In the genomic region with DNA sequence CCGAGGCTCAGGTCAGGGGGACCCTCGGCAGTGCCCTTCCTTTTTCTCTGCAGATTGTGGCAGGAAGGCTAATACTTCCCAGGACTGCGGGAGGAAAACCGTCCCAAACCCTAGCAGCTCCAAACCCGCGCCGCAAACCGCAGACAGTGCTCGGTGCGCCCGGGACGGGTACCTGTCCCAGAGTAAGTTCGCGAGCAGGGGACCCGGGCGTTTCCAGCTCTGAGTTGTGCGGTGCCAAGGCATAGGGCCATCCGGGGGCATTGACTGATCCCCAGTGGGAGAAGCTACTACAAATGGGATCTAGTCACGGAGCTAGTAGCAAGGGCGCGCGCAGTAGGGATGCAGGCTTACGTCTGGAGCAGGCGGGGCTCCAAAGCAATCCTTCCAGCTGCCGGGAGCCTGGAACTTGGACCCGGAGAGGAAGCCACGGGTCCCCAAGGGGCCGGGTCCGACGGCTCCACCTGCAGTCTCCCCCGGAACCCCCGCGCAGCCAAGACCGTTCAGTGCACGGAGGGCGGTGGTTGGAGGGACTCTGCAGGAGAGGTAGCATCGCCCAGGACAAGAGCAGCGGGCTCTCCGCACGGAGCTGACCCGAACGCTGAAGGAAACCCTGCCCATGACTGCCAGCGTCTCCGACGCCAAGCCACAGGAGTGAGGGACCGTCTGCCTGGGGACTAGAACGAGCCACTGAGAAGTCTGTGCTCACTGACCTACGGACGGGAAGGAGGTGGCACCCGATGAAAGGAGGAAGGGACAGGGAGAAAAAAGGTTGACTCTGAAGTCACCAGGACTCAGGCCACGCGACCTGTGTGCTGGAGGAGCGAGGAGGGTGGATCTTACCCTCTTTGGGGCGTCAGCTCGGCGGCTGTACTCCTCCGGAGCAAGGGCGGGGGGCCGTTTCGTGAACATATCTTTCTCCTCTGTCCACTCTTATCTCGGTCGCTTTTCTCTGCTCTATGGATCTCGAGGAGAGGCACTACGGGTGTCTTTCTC, we compare ENCODE assay signal across 9 mouse cellular contexts. TPM values are rescaled to one million over a fixed set of nuclear protein-coding genes. Genes with fewer than 3 reads are reported as not detected.
DNase-seq lines count a peak whose midpoint lies in the region; ATAC-seq and TF ChIP-seq lines count a peak whose summit lies in the region.
"Had no signal": no experiment of that assay in that cellular context is flagged by ENCODE, and none has a peak within 500 bp of the region (broad histone marks: within the 10 kb centered on the region; RNA-seq: fewer than 3 reads in every experiment).

Gene Corin, minus strand, starts transcription at position 943 of the 993 bp plus-strand sequence.

- no peak within 1 kb of the TSS for H3K27ac ChIP-seq in kidney, adult 2 months (ENCODE audit: insufficient read depth, low read depth, low read length)
- no peak within 1 kb of the TSS for H3K27ac ChIP-seq in embryonic facial prominence, embryonic 13.5 days
- no peak within 1 kb of the TSS for H3K27ac ChIP-seq in liver, embryonic 14.5 days
- no peak within 1 kb of the TSS for H3K27ac ChIP-seq in stomach, postnatal 0 days (replicated peaks)

- no peaks in the 10 kb centered on the region for H3K36me3 ChIP-seq in kidney, adult 2 months (ENCODE audit: control insufficient read depth, insufficient read depth, low read length)
- H3K36me3 ChIP-seq in embryonic facial prominence, embryonic 13.5 days = no peaks in the 10 kb centered on the region
- H3K36me3 ChIP-seq in liver, embryonic 14.5 days (replicated peaks; ENCODE audit: control insufficient read depth, insufficient read depth, low read depth) = no peaks in the 10 kb centered on the region
- no peaks in the 10 kb centered on the region for H3K36me3 ChIP-seq in stomach, postnatal 0 days (ENCODE audit: control insufficient read depth, insufficient read depth, low read length)

- 1% methylated on average over 64 of the region's 64 CpGs for WGBS in kidney, adult 2 months
- 2% methylated on average over 64 of the region's 64 CpGs for WGBS in embryonic facial prominence, embryonic 13.5 days
- 2% methylated on average over 64 of the region's 64 CpGs for WGBS in liver, embryonic 14.5 days (ENCODE audit: insufficient replicate concordance)
- 1% methylated on average over 64 of the region's 64 CpGs for WGBS in stomach, postnatal 0 days

- H3K9me3 ChIP-seq in embryonic facial prominence, embryonic 13.5 days = no peaks in the 10 kb centered on the region
- H3K9me3 ChIP-seq in liver, embryonic 14.5 days (ENCODE audit: control insufficient read depth, low read length) = no peaks in the 10 kb centered on the region
- no peaks in the 10 kb centered on the region for H3K9me3 ChIP-seq in stomach, postnatal 0 days (ENCODE audit: control insufficient read depth, low read length)

- peak within 1 kb of the TSS; percentile 18; the same call in 1 of the 2 replicates for H3K4me3 ChIP-seq in kidney, adult 2 months (ENCODE audit: insufficient read depth, low read depth, low read length)
- peak within 1 kb of the TSS; percentile 47 for H3K4me3 ChIP-seq in embryonic facial prominence, embryonic 13.5 days
- H3K4me3 ChIP-seq in liver, embryonic 14.5 days (ENCODE audit: insufficient read depth in 1 of 2, low read depth in 2 of 2, low read length in 2 of 2) = peak within 1 kb of the TSS in 1 of 2 experiments; percentile 10; a peak in 1 of 4 replicates
- H3K4me3 ChIP-seq in stomach, postnatal 0 days (ENCODE audit: low read depth, low read length) = peak within 1 kb of the TSS; percentile 42

- DNase-seq in kidney, adult 2 months = peak; percentile 17
- DNase-seq in kidney, adult 9 months = no peak
- peak; percentile 47 for DNase-seq in heart, postnatal 4 days
- DNase-seq in liver, embryonic 14.5 days (ENCODE audit: low read depth in 3 of 3, low spot score in 3 of 3) = no peak
- peak; percentile 52 for DNase-seq in stomach, postnatal 0 days (ENCODE audit: low spot score)
- DNase-seq in urinary bladder, postnatal 10 days (ENCODE audit: low spot score) = no peak
- no peak for DNase-seq in adrenal gland, adult 8-10 months

- peak within 1 kb of the TSS; percentile 82 for H3K4me2 ChIP-seq in embryonic facial prominence, embryonic 13.5 days
- peak within 1 kb of the TSS; percentile 40 for H3K4me2 ChIP-seq in liver, embryonic 14.5 days (ENCODE audit: low read depth)
- H3K4me2 ChIP-seq in stomach, postnatal 0 days (replicated peaks; ENCODE audit: low read depth) = peak within 1 kb of the TSS; percentile 62

- no peak for TF ChIP-seq CTCF in kidney, adult 2 months (conservative IDR thresholded peaks at IDR 0.05; ENCODE audit: insufficient read depth, insufficient read length, low read depth, low read length)
- TF ChIP-seq CTCF in liver, embryonic 14.5 days (IDR thresholded peaks at IDR 0.05; ENCODE audit: low read depth) = no peak
- no peak for TF ChIP-seq CTCF in stomach, postnatal 0 days (IDR thresholded peaks at IDR 0.05; ENCODE audit: low read depth)

- H3K9ac ChIP-seq in embryonic facial prominence, embryonic 13.5 days = peak within 1 kb of the TSS; percentile 65
- H3K9ac ChIP-seq in liver, embryonic 14.5 days (replicated peaks) = no peak within 1 kb of the TSS
- peak within 1 kb of the TSS; percentile 43 for H3K9ac ChIP-seq in stomach, postnatal 0 days (ENCODE audit: low read length)

- no peaks in the 10 kb centered on the region for H3K27me3 ChIP-seq in kidney, adult 2 months (replicated peaks; ENCODE audit: control insufficient read depth, insufficient read depth, low read length)
- H3K27me3 ChIP-seq in embryonic facial prominence, embryonic 13.5 days = peaks cover 52% of the 10 kb centered on the region
- peaks cover 19% of the 10 kb centered on the region for H3K27me3 ChIP-seq in liver, embryonic 14.5 days (ENCODE audit: control insufficient read depth, insufficient read depth, low read length)
- peaks cover 4% of the 10 kb centered on the region; the same call in 1 of the 2 replicates for H3K27me3 ChIP-seq in stomach, postnatal 0 days (ENCODE audit: control insufficient read depth, insufficient read depth, low read length)
- H3K27me3 ChIP-seq: CH12.LX had no signal

- TF ChIP-seq EP300 in liver, embryonic 14.5 days (IDR thresholded peaks at IDR 0.05; ENCODE audit: low read depth) = no peak
- TF ChIP-seq EP300 in stomach, postnatal 0 days (optimal IDR thresholded peaks at IDR 0.05) = no peak

- ATAC-seq in embryonic facial prominence, embryonic 13.5 days (ENCODE audit: insufficient number of reproducible peaks, insufficient read depth, low FRiP score, low TSS enrichment, low read depth) = peak; percentile 56; the same call in 1 of the 2 replicates
- ATAC-seq in liver, embryonic 14.5 days (ENCODE audit: insufficient read depth) = no peak
- ATAC-seq in stomach, postnatal 0 days (ENCODE audit: low FRiP score, low TSS enrichment) = peak; percentile 58

- no peak for TF ChIP-seq POLR2A in kidney, adult 2 months (IDR thresholded peaks at IDR 0.05; ENCODE audit: low read depth, low read length)

- H3K4me1 ChIP-seq in kidney, adult 2 months (ENCODE audit: control insufficient read depth, insufficient read depth, low read length) = no peaks in the 10 kb centered on the region
- peaks cover 20% of the 10 kb centered on the region for H3K4me1 ChIP-seq in embryonic facial prominence, embryonic 13.5 days
- no peaks in the 10 kb centered on the region for H3K4me1 ChIP-seq in liver, embryonic 14.5 days (replicated peaks; ENCODE audit: control insufficient read depth in 2 of 2, insufficient read depth in 2 of 2, low read length in 1 of 2)
- no peaks in the 10 kb centered on the region; the same call in 1 of the 2 replicates for H3K4me1 ChIP-seq in stomach, postnatal 0 days (replicated peaks; ENCODE audit: control insufficient read depth, insufficient read depth)

RNA-seq across cellular contexts. Expression of gene Corin, which starts in this region (rescaled TPM):
- 4.0 and 5.0 TPM in 2 replicates for polyA plus RNA-seq in kidney, adult 2 months (2012; rRNA removed)
- 2.4 and 2.6 TPM in 2 replicates for polyA plus RNA-seq in embryonic facial prominence, embryonic 13.5 days (2015; fragmentation: Nextera tagmentation; extraction: Ambion mirVana)
- total RNA-seq in heart, postnatal 4 days (2021) = 10 to 100 TPM; 57.1 to 57.8 TPM
- 0.03 and 0.09 TPM in 2 replicates for polyA plus RNA-seq in liver, embryonic 14.5 days (2012; rRNA removed)
- polyA plus RNA-seq in liver, embryonic 14.5 days (2014; fragmentation: Nextera tagmentation; extraction: Ambion mirVana) = 0.03 and 0.08 TPM in 2 replicates
- 1.3 TPM in 2 replicates for polyA plus RNA-seq in stomach, postnatal 0 days (2015; fragmentation: Nextera tagmentation; extraction: Ambion mirVana)
- total RNA-seq in adrenal gland, adult 8-10 months (2022) = under 1 TPM in 1 of 4 experiments, not detected in 3; 0.06 TPM
- total RNA-seq: CH12.LX had no signal

Comparison
In these comparisons a context has a peak if more than half of its experiments do, and no peak if none do; other contexts are left out.
1. RNA of gene Corin (total RNA-seq): 57.1 to 57.8 TPM in heart, postnatal 4 days; 0.06 TPM in adrenal gland, adult 8-10 months; every median in the first group is over 10 times any median in the second.
2. DNase-seq: peak in kidney, adult 2 months (single experiment), heart, postnatal 4 days (single experiment) and stomach, postnatal 0 days (single experiment); none in kidney, adult 9 months (single experiment), liver, embryonic 14.5 days (0 of 3), urinary bladder, postnatal 10 days (single experiment) and adrenal gland, adult 8-10 months (single experiment).
3. Peak in every context shown above with its lines, with median percentiles within 50 percentile points of each other: H3K4me2 ChIP-seq.